Mouse (Mus musculus) mammary gland, adult 2 months (tissue): ENCODE measurements around the gene Sdhaf3. TPM values are rescaled to one million over a fixed set of nuclear protein-coding genes. Genes with fewer than 3 reads are reported as not detected.

Experiments used
- polyA plus RNA-seq: library from polyadenylated mRNA; depleted of rRNA; stranded (reverse); fragments of >200 nt; gene quantifications from 2 replicates; pipeline ENCODE4 v1.2.3, GENCODE M21; 2012; ENCODE audit warnings: low replicate concordance; rRNA removed

Sdhaf3 gene
- 0.17 and 0.65 TPM in 2 replicates for polyA plus RNA-seq

DNA sequence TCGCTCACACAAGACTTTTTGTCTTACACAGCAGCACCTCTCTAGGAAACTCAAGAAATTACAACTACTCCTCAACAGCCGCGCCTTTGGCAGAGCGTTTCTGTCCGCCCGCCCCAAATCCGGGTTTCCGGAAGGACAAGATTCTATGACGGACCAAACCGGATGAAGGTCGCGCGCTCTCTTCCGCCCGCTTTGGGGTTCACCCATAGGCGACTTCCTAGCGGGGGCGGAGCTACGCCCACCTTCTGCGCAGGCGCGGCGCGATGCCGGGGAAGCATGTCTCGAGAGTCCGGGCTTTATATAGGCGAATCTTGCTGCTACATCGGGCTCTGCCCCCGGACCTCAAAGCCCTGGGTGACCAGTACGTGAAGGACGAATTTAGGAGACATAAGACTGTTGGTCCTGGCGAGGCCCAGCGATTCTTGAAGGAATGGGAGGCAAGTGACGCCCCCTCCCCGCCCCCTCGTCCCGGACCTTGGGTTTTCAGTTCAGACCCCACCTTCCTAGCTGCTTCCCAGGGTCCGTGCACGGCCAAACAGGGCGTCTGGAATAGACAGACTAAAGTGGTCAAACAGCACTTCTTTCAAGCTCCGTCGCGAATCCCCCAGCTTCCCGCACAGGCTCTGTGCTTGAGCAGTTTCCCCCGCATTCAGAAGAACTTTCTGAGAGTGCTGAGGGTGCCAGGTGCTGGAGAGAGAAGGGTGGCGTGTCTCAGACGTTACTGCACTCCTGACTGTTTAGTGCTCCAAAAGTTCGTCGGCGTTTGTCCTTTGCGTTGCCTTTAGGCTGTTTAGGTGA lies at the start of gene Sdhaf3:
Gene Sdhaf3 (plus strand): TSS at position 241 of the 798 bp plus-strand sequence.

Other genes with a start within 250 kb of the Sdhaf3 start
- gene Dlx6, start 92.7 kb upstream of the Sdhaf3 start, polyA plus RNA-seq, result not detected in 2 replicates
- gene Dlx5, start 73.9 kb upstream of the Sdhaf3 start, polyA plus RNA-seq, result 0.30 and 0.42 TPM in 2 replicates